Mouse (Mus musculus) lung, embryonic 14.5 days (tissue): ENCODE measurements around the gene Mapk8ip2. TPM values are rescaled to one million over a fixed set of nuclear protein-coding genes. Genes with fewer than 3 reads are reported as not detected.
A peak's percentile ranks its signal among the peaks of the same experiment; 100 is the strongest.

Experiments
- ATAC-seq: fragments of 200-750 bp; cut with Nextera tagmentation; 2 replicates; pipeline ENCODE4 v1.8.0; 2017; ENCODE audit warnings: mild to moderate bottlenecking, moderate TSS enrichment, moderate library complexity; ENCODE audit not compliant: insufficient read depth
- DNase-seq: peaks from one replicate; pipeline ENCODE4 v3.0.0-alpha.2; 2015
- H3K27ac ChIP-seq: fragments of 300-500 bp; sonication (generic); 2 replicates; pipeline ENCODE4 v1.5.1; 2014; ENCODE audit warnings: low read depth, mild to moderate bottlenecking, moderate library complexity
- H3K27me3 ChIP-seq: fragments of 300-500 bp; sonication (generic); 2 replicates; pipeline ENCODE4 v1.6.1; 2014; ENCODE audit warnings: low read length, control low read depth; ENCODE audit not compliant: insufficient read depth
- H3K36me3 ChIP-seq: fragments of 300-500 bp; sonication (generic); 2 replicates; pipeline ENCODE4 v1.6.1; 2014; ENCODE audit warnings: control low read depth; ENCODE audit not compliant: insufficient read depth
- H3K4me1 ChIP-seq: fragments of 300-500 bp; sonication (generic); 2 replicates; pipeline ENCODE4 v1.6.1; 2014; ENCODE audit warnings: antibody characterized with exemption, control low read depth; ENCODE audit not compliant: insufficient read depth
- H3K4me2 ChIP-seq: fragments of 300-500 bp; sonication (generic); 2 replicates; pipeline ENCODE4 v1.6.1; 2014; ENCODE audit warnings: mild to moderate bottlenecking
- H3K4me3 ChIP-seq: fragments of 300-500 bp; sonication (generic); 2 replicates; pipeline ENCODE4 v1.5.1; 2014; ENCODE audit warnings: low read depth, low read length
- H3K9ac ChIP-seq: fragments of 300-500 bp; sonication (generic); 2 replicates; pipeline ENCODE4 v1.6.1; 2014
- H3K9me3 ChIP-seq: fragments of 300-500 bp; sonication (generic); 2 replicates; pipeline ENCODE4 v1.6.1; 2016; ENCODE audit warnings: low read depth, low read length, control low read depth
- CTCF ChIP-seq: IDR thresholded peaks from 2 replicates; pipeline ENCODE4 v1.5.1; 2016; ENCODE audit warnings: antibody characterized with exemption, low read depth
- WGBS: fragments of 180-500 bp; shearing (Covaris S2); extraction: QIAGEN DNeasy Blood & Tissue Kit; methylation state at CpG from one replicate; pipeline ENCODE4 v1.1.7; 2014; 5-methylcytosine and 5-hydroxymethylcytosine counted together
- polyA plus RNA-seq: library from polyadenylated mRNA; unstranded; fragments of >200 nt; fragmentation: Nextera tagmentation; extraction: Ambion mirVana; gene quantifications from 2 replicates; pipeline ENCODE4 v1.2.1, GENCODE M21; 2014

Mapk8ip2 gene
- polyA plus RNA-seq, 1 experiment from 2014 or later: 0.57 TPM

- no peaks in the 10 kb centered on the region for H3K27me3 ChIP-seq
- H3K4me2 ChIP-seq: peak overlapping the region; percentile 84
- ATAC-seq: no peak
- 81% methylated on average over 7 of the region's 7 CpGs for WGBS
- no peak for DNase-seq
- no peaks in the 10 kb centered on the region for H3K36me3 ChIP-seq
- H3K27ac ChIP-seq: no peak overlapping the region
- no peak for TF ChIP-seq CTCF
- peak overlapping the region; percentile 57 for H3K4me3 ChIP-seq
- H3K4me1 ChIP-seq: no peaks in the 10 kb centered on the region
- no peaks in the 10 kb centered on the region for H3K9me3 ChIP-seq
- peak overlapping the region; percentile 55; the same call in 1 of the 2 replicates for H3K9ac ChIP-seq
Observed at GRCm38 (mm10) chr15:89475293-89475600, 21.5 kb downstream of the Mapk8ip2 start.

- peak overlapping the region; percentile 57 for H3K4me3 ChIP-seq
- no peaks in the 10 kb centered on the region for H3K4me1 ChIP-seq
- H3K4me2 ChIP-seq: peak overlapping the region; percentile 84
- no peak for TF ChIP-seq CTCF
- DNase-seq: peak; percentile 96
- no peaks in the 10 kb centered on the region for H3K27me3 ChIP-seq
- peak overlapping the region; percentile 72; the same call in 1 of the 2 replicates for H3K27ac ChIP-seq
- peak overlapping the region; percentile 55 for H3K9ac ChIP-seq
- 8% methylated on average over 44 of the region's 44 CpGs for WGBS
- H3K9me3 ChIP-seq: no peaks in the 10 kb centered on the region
- H3K36me3 ChIP-seq: no peaks in the 10 kb centered on the region
- ATAC-seq: peak; percentile 99
Observed at GRCm38 (mm10) chr15:89475611-89476474, 22.1 kb downstream of the Mapk8ip2 start.

- ATAC-seq (no peak), DNase-seq (no peak)
- Histone ChIP-seq H3K4me2 (peak overlapping the region; percentile 84), H3K36me3 (no peaks in the 10 kb centered on the region), H3K27me3 (no peaks in the 10 kb centered on the region), H3K9me3 (no peaks in the 10 kb centered on the region), H3K9ac (peak overlapping the region; percentile 55), H3K27ac (peak overlapping the region; percentile 72; the same call in 1 of the 2 replicates), H3K4me1 (no peaks in the 10 kb centered on the region), H3K4me3 (peak overlapping the region; percentile 57)
- no peak for TF ChIP-seq CTCF
- WGBS: 6% methylated on average over 5 of the region's 5 CpGs
Observed at GRCm38 (mm10) chr15:89476475-89476815, 22.7 kb downstream of the Mapk8ip2 start.

GRCm38 (mm10) chr15:89477091-89477491 lies 23.4 kb downstream of the Mapk8ip2 start, which contains the start of gene Arsa:
Gene Arsa, minus strand, starts transcription at chr15:89477425.
- no peaks in the 10 kb centered on the region for H3K4me1 ChIP-seq
- H3K9ac ChIP-seq: peak within 1 kb of the TSS; percentile 55
- peak within 1 kb of the TSS; percentile 57 for H3K4me3 ChIP-seq
- DNase-seq (peak; percentile 41), ATAC-seq (no peak)
- H3K9me3 ChIP-seq: no peaks in the 10 kb centered on the region
- WGBS: 25% methylated on average over 9 of the region's 9 CpGs
- peak within 1 kb of the TSS; percentile 72; the same call in 1 of the 2 replicates for H3K27ac ChIP-seq
- peak within 1 kb of the TSS; percentile 84 for H3K4me2 ChIP-seq
- H3K36me3 ChIP-seq: no peaks in the 10 kb centered on the region
- H3K27me3 ChIP-seq: no peaks in the 10 kb centered on the region
- TF ChIP-seq CTCF: no peak

- no peak overlapping the region for H3K4me2 ChIP-seq
- no peaks in the 10 kb centered on the region for H3K9me3 ChIP-seq
- H3K9ac ChIP-seq: no peak overlapping the region
- ATAC-seq (no peak), DNase-seq (peak; percentile 36)
- WGBS: 51% methylated on average over 8 of the region's 8 CpGs
- no peaks in the 10 kb centered on the region for H3K4me1 ChIP-seq
- H3K4me3 ChIP-seq: no peak overlapping the region
- H3K27ac ChIP-seq: no peak overlapping the region
- H3K27me3 ChIP-seq: no peaks in the 10 kb centered on the region
- H3K36me3 ChIP-seq: no peaks in the 10 kb centered on the region
- no peak for TF ChIP-seq CTCF
Observed at GRCm38 (mm10) chr15:89477806-89478205, 24.1 kb downstream of the Mapk8ip2 start.

- 68% methylated on average over 3 of the region's 3 CpGs for WGBS
- Histone ChIP-seq H3K9ac (no peak overlapping the region), H3K4me1 (no peaks in the 10 kb centered on the region), H3K9me3 (no peaks in the 10 kb centered on the region), H3K27ac (no peak overlapping the region), H3K4me2 (no peak overlapping the region), H3K36me3 (no peaks in the 10 kb centered on the region), H3K4me3 (no peak overlapping the region), H3K27me3 (no peaks in the 10 kb centered on the region)
- TF ChIP-seq CTCF: no peak
- ATAC-seq: no peak
- DNase-seq: no peak
Observed at GRCm38 (mm10) chr15:89478622-89479021, 24.9 kb downstream of the Mapk8ip2 start.

- WGBS: 65% methylated on average over 8 of the region's 8 CpGs
- TF ChIP-seq CTCF: no peak
- no peak overlapping the region for H3K4me3 ChIP-seq
- no peaks in the 10 kb centered on the region for H3K9me3 ChIP-seq
- H3K9ac ChIP-seq: no peak overlapping the region
- H3K27ac ChIP-seq: peak overlapping the region; percentile 39; the same call in 1 of the 2 replicates
- no peaks in the 10 kb centered on the region for H3K4me1 ChIP-seq
- H3K36me3 ChIP-seq: no peaks in the 10 kb centered on the region
- no peak for ATAC-seq
- no peak overlapping the region for H3K4me2 ChIP-seq
- DNase-seq: peak; percentile 44
- no peaks in the 10 kb centered on the region for H3K27me3 ChIP-seq
Observed at GRCm38 (mm10) chr15:89480584-89480983, 26.9 kb downstream of the Mapk8ip2 start.
